Mouse (Mus musculus): ENCODE data around the gene Csrp1. TPM values are rescaled to one million over a fixed set of nuclear protein-coding genes. Genes with fewer than 3 reads are reported as not detected.

The Csrp1 gene
- polyA plus RNA-seq (2017; shearing (Covaris generic)), result 10 to 100 TPM; 84.6 to 88.4 TPM

GRCm38 (mm10) chr1:135719983-135720382, at the start of gene Csrp1:
Gene Csrp1, plus strand, starts transcription at chr1:135720061.

GRCm38 (mm10) chr1:135765645-135766591, 46.1 kb downstream of the Csrp1 start, which contains the start of gene Phlda3:
Gene Phlda3, plus strand, starts transcription at chr1:135766119.

GRCm38 (mm10) chr1:135778780-135779535, 59.1 kb downstream of the Csrp1 start, which contains the start of gene Tnni1:
Gene Tnni1, plus strand, starts transcription at chr1:135779434.

Other genes with a start within 250 kb of the Csrp1 start
- gene Nav1, start 112.8 kb upstream of the Csrp1 start, polyA plus RNA-seq (2017; shearing (Covaris generic)), result under 1 TPM; 0.43 to 0.71 TPM
- gene Phlda3, start 46.1 kb downstream of the Csrp1 start, polyA plus RNA-seq (2017; shearing (Covaris generic)), result 1 to 10 TPM; 4.6 to 6.7 TPM
- gene Tnni1, start 59.4 kb downstream of the Csrp1 start, polyA plus RNA-seq (2017; shearing (Covaris generic)), result 1 to 10 TPM in 1 of 2 experiments, not detected in 1; 2.6 TPM
- gene Lad1, start 98.5 kb downstream of the Csrp1 start, polyA plus RNA-seq (2017; shearing (Covaris generic)), result 1 to 10 TPM in 1 of 2 experiments, under 1 TPM in 1; 0.20 to 1.3 TPM
- gene Tnnt2, start 116.3 kb downstream of the Csrp1 start, polyA plus RNA-seq (2017; shearing (Covaris generic)), result 1 to 10 TPM in 1 of 2 experiments, not detected in 1; 1.8 TPM
- gene Pkp1, start 199.1 kb downstream of the Csrp1 start, polyA plus RNA-seq (2017; shearing (Covaris generic)), result under 1 TPM; 0.08 to 0.53 TPM

All from inflammation-experienced regulatory T-cells (primary cell).